Mouse (Mus musculus) ES-Bruce4 (cell line): Measurements from ENCODE around the gene Timeless.

Source experiments
- CTCF ChIP-seq: IDR thresholded peaks from one replicate; pipeline ENCODE4 v1.8.1; 2011; ENCODE audit warnings: low read depth, low read length
- EP300 ChIP-seq: IDR thresholded peaks from 2 replicates; pipeline ENCODE4 v1.6.1; 2011; ENCODE audit warnings: low read depth, low read length; ENCODE audit not compliant: insufficient read depth
- POLR2A ChIP-seq: IDR thresholded peaks from one replicate; pipeline ENCODE4 v1.8.1; 2011; ENCODE audit warnings: low read length; ENCODE audit not compliant: insufficient read depth

DNA sequence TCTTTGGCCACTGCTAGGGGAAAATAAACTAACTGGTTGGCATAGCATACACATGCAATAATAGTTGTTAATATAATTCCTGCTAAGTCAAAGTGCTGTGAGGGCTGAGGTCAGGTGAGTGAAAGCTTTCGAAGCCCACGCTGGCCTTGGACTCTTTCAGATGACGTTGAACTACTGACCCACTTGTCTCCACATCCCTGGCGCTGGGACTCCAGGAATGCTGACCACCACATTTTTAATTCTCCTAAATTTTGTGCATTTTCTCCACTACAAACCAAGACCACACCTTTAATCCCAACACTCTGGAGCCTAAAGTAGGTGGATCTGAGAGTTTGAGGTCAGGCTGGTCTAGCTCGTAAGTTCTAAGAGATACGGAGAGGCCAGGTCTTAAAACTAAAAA, 38.8 kb upstream of the Timeless start:
- no peak for TF ChIP-seq CTCF
- no peak for TF ChIP-seq POLR2A
- no peak for TF ChIP-seq EP300
